Mouse (Mus musculus) G1E-ER4 (cell line): ENCODE measurements around the gene AC140267.1. TPM values are rescaled to one million over a fixed set of nuclear protein-coding genes. Genes with fewer than 3 reads are reported as not detected.

Experiments
- GATA1 ChIP-seq: IDR thresholded peaks from one replicate; pipeline ENCODE4 v1.8.0; 2012; ENCODE audit warnings: low read length, inconsistent platforms
- polyA plus RNA-seq: library from polyadenylated mRNA; stranded (reverse); fragments of >175 nt; gene quantifications from 2 replicates; pipeline ENCODE4 v1.2.3, GENCODE M21; 2012

AC140267.1 gene
- polyA plus RNA-seq, 1 experiment: not detected

- no peak for TF ChIP-seq GATA1
Observed at GRCm38 (mm10) chr15:80277107-80277506, 41.5 kb downstream of the AC140267.1 start.

DNA sequence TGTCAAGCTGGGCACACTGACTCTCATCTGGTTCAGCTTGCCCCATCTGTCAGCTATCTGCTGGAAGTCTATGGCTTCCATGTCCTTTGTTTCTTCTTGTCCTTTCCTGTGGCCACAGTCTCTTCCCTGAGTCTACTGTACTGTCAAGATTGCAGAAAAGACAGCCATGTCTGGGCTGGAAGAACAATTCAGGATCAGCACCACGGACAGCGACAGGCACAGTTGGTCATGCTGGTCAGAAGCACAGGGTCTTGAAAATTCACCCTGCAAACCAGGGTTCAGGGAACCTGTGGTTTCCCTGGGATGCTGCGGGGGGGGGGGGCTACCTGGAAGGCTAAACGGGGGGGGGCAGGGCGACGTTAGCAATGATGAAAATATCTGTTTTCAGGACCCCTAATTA lies 42.0 kb downstream of the AC140267.1 start:
- TF ChIP-seq GATA1: no peak

DNA sequence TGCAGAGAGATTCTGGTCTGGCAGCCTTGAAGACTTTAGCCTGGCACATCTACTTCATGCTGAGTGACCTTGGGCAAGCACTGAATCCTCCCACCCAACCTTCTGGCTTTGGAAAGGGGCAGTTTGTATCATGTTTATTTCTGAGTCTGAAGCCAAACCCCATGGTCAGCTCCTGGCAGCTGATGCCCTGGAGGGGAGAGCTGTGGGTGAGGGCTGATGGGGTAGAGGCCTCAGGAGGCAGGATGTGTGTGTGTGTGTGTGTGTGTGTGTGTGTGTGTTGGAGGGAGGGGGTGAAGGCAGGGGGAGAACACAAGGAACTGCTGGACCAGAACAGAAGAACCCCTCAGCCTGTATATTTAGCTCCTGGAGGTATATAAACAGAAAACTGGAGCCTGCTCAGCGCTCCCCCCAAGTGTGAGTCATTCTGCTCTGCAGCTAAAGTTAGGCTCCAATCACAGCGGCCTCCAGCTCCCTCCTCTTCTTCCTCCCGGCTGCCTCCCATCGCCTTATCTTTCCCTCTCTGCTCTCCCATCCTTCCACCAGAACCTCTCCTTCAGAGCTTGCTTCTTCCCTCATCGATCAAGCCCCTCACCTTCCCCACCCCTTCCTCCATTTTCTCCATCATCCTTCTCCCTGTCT lies 42.6 kb downstream of the AC140267.1 start:
- TF ChIP-seq GATA1: no peak

- no peak for TF ChIP-seq GATA1
Observed at GRCm38 (mm10) chr15:80279053-80279452, 43.4 kb downstream of the AC140267.1 start.

DNA sequence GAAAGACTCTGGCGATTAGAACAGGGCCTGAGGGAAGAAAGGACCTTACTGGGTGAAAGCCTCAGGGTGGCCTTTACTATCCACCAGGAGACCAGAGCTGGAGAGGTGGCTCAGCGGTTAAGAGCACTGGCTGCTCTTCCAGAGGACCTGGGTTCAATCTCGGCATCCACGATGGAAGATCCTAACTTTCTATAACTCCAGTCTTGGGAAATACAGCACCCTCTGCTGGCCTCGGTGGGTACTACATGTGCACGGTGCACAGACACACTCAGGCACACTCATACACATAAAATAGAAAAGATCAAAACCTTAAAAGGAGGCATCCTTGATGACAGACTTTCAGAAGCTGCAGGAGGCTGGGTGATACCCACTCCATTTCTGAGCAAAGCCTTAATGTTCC lies 45.0 kb downstream of the AC140267.1 start:
- no peak for TF ChIP-seq GATA1

Other genes with a start within 250 kb of the AC140267.1 start
- not detected in 2 replicates for gene Pdgfb, start 220.9 kb upstream of the AC140267.1 start, polyA plus RNA-seq
- 81.9 and 94.8 TPM in 2 replicates for gene Syngr1, start 144.5 kb upstream of the AC140267.1 start, polyA plus RNA-seq
- 41.0 and 159 TPM in 2 replicates for gene Rpl3, start 144.0 kb upstream of the AC140267.1 start, polyA plus RNA-seq
- gene Tab1, start 102.7 kb upstream of the AC140267.1 start, polyA plus RNA-seq: 14.2 and 21.9 TPM in 2 replicates
- not detected in 2 replicates for gene Mgat3, start 62.1 kb upstream of the AC140267.1 start, polyA plus RNA-seq
- 14.4 and 32.6 TPM in 2 replicates for gene Mief1, start 1.8 kb upstream of the AC140267.1 start, polyA plus RNA-seq
- 115 and 131 TPM in 2 replicates for gene Atf4, start 19.3 kb downstream of the AC140267.1 start, polyA plus RNA-seq
- gene Rps19bp1, start 28.5 kb downstream of the AC140267.1 start, polyA plus RNA-seq: 72.6 and 92.5 TPM in 2 replicates
- gene Cacna1i, start 51.4 kb downstream of the AC140267.1 start, polyA plus RNA-seq: not detected in 2 replicates